Mouse (Mus musculus): ENCODE measurements at regions not wholly inside any gene's neighbourhood (a gene's known extent, or its start where the extent isn't known, plus 50 kb on each side); places are given as distances from the start of the nearest gene placed in this dataset.

- ATAC-seq (ENCODE audit: low TSS enrichment), result no peak
These were observed 113.2 kb upstream of the Thy1 start for GRCm38 (mm10) chr9:43930037-43930404.

GRCm38 (mm10) chr9:43930476-43930875 is 112.7 kb upstream of the Thy1 start:
- no peak for ATAC-seq (ENCODE audit: low TSS enrichment)

GRCm38 (mm10) chr9:43934012-43934690 is 109.0 kb upstream of the Thy1 start:
- ATAC-seq (ENCODE audit: low TSS enrichment), result no peak

- no peak for ATAC-seq (ENCODE audit: low TSS enrichment)
These were observed 108.5 kb upstream of the Thy1 start for GRCm38 (mm10) chr9:43934691-43935064.

GRCm38 (mm10) chr9:43939336-43939735 is 103.8 kb upstream of the Thy1 start:
- no peak for ATAC-seq (ENCODE audit: low TSS enrichment)

- ATAC-seq (ENCODE audit: low TSS enrichment), result peak; percentile 82
These were observed 101.0 kb upstream of the Thy1 start for GRCm38 (mm10) chr9:43942147-43942546.

GRCm38 (mm10) chr9:43943522-43943921 is 99.7 kb upstream of the Thy1 start:
- no peak for ATAC-seq (ENCODE audit: low TSS enrichment)

- ATAC-seq (ENCODE audit: low TSS enrichment), result peak; percentile 36; the same call in 1 of the 2 replicates
These were observed 98.1 kb upstream of the Thy1 start for GRCm38 (mm10) chr9:43944816-43945741.

GRCm38 (mm10) chr9:43945997-43946649 is 97.1 kb upstream of the Thy1 start:
- ATAC-seq (ENCODE audit: low TSS enrichment), result no peak

GRCm38 (mm10) chr9:43947089-43947488 is 96.1 kb upstream of the Thy1 start:
- no peak for ATAC-seq (ENCODE audit: low TSS enrichment)

- no peak for ATAC-seq (ENCODE audit: low TSS enrichment)
These were observed 95.6 kb upstream of the Thy1 start for GRCm38 (mm10) chr9:43947490-43948150.

- peak; percentile 59; the same call in 1 of the 2 replicates for ATAC-seq (ENCODE audit: low TSS enrichment)
These were observed 90.1 kb upstream of the Thy1 start for GRCm38 (mm10) chr9:43953128-43953527.

- ATAC-seq (ENCODE audit: low TSS enrichment), result no peak
These were observed 83.6 kb upstream of the Thy1 start for GRCm38 (mm10) chr9:43959541-43959940.

GRCm38 (mm10) chr9:43961431-43961830 is 81.8 kb upstream of the Thy1 start:
- no peak for ATAC-seq (ENCODE audit: low TSS enrichment)

GRCm38 (mm10) chr9:43965171-43965570 is 78.0 kb upstream of the Thy1 start:
- no peak for ATAC-seq (ENCODE audit: low TSS enrichment)

- ATAC-seq (ENCODE audit: low TSS enrichment), result no peak
These were observed 77.4 kb upstream of the Thy1 start for GRCm38 (mm10) chr9:43965811-43966210.

GRCm38 (mm10) chr9:43970043-43970795 is 73.0 kb upstream of the Thy1 start:
- no peak for ATAC-seq (ENCODE audit: low TSS enrichment)

- ATAC-seq (ENCODE audit: low TSS enrichment), result no peak
These were observed 72.3 kb upstream of the Thy1 start for GRCm38 (mm10) chr9:43970858-43971257.

GRCm38 (mm10) chr9:43972290-43972689 is 70.9 kb upstream of the Thy1 start:
- no peak for ATAC-seq (ENCODE audit: low TSS enrichment)

- no peak for ATAC-seq (ENCODE audit: low TSS enrichment)
These were observed 67.8 kb upstream of the Thy1 start for GRCm38 (mm10) chr9:43975405-43975804.

- no peak for ATAC-seq (ENCODE audit: low TSS enrichment)
These were observed 66.8 kb upstream of the Thy1 start for GRCm38 (mm10) chr9:43976366-43976765.
